Mouse (Mus musculus) ES-E14 (cell line): ENCODE results near the gene H2-Aa. TPM values are rescaled to one million over a fixed set of nuclear protein-coding genes. Genes with fewer than 3 reads are reported as not detected.

Experiments used
- DNase-seq: peaks from one replicate; pipeline ENCODE4 v3.0.0-alpha.2; 2013; ENCODE audit warnings: low read depth, low spot score
- H3K27ac ChIP-seq: 2 replicates; pipeline ENCODE4 v1.5.1; 2012; ENCODE audit warnings: low read depth, mild to moderate bottlenecking, low read length, moderate library complexity, mixed read lengths; ENCODE audit not compliant: poor library complexity, insufficient read depth, severe bottlenecking
- H3K36me3 ChIP-seq: 2 replicates; pipeline ENCODE4 v1.6.1; 2012; ENCODE audit warnings: mild to moderate bottlenecking, low read length, moderate library complexity, mixed read lengths; ENCODE audit not compliant: control insufficient read depth, poor library complexity, insufficient read depth, severe bottlenecking
- H3K4me1 ChIP-seq, 2 experiments: fragments of 150-350 bp in 1 of 2; sonication (generic) in 1 of 2; 2 replicates each; pipeline ENCODE4 v1.6.1; 2012; ENCODE audit warnings: low read length in 2 of 2, mild to moderate bottlenecking in 1 of 2, mixed read lengths in 1 of 2; ENCODE audit not compliant: control insufficient read depth in 2 of 2, insufficient read depth in 2 of 2, poor library complexity in 1 of 2
- H3K4me3 ChIP-seq, 2 experiments: fragments of 150-350 bp in 1 of 2; sonication (generic) in 1 of 2; 2 replicates each; pipeline ENCODE4 v1.5.1; 2012; ENCODE audit warnings: low read length in 2 of 2, low read depth in 1 of 2, mild to moderate bottlenecking in 1 of 2, mixed read lengths in 1 of 2; ENCODE audit not compliant: insufficient read depth in 1 of 2, poor library complexity in 1 of 2, severe bottlenecking in 1 of 2
- H3K9ac ChIP-seq: 2 replicates; pipeline ENCODE4 v1.6.1; 2012; ENCODE audit warnings: low read depth, mild to moderate bottlenecking, low read length, mixed read lengths; ENCODE audit not compliant: poor library complexity, insufficient read depth, severe bottlenecking
- H3K9me3 ChIP-seq: fragments of 150-350 bp; sonication (generic); 2 replicates; pipeline ENCODE4 v1.6.1; 2012; ENCODE audit warnings: low read depth, mild to moderate bottlenecking, low read length; ENCODE audit not compliant: control insufficient read depth, insufficient read depth
- CHD2 ChIP-seq: IDR thresholded peaks from 2 replicates; pipeline ENCODE4 v1.6.1; 2014; ENCODE audit warnings: mild to moderate bottlenecking, low read depth, low read length, inconsistent platforms
- HCFC1 ChIP-seq: IDR thresholded peaks from 2 replicates; pipeline ENCODE4 v1.6.1; 2012; ENCODE audit warnings: low read length, inconsistent platforms, borderline replicate concordance; ENCODE audit not compliant: insufficient read depth
- MAFK ChIP-seq: IDR thresholded peaks from 2 replicates; pipeline ENCODE4 v1.6.1; 2014; ENCODE audit warnings: mild to moderate bottlenecking, low read depth, low read length, inconsistent platforms; ENCODE audit not compliant: insufficient read depth
- ZC3H11A ChIP-seq: IDR thresholded peaks from 2 replicates; pipeline ENCODE4 v1.6.1; 2012; ENCODE audit warnings: low read depth, mild to moderate bottlenecking, inconsistent platforms, low read length, borderline replicate concordance
- ZNF384 ChIP-seq: IDR thresholded peaks from 2 replicates; pipeline ENCODE4 v1.6.1; 2012; ENCODE audit warnings: low read depth, low read length, inconsistent platforms
- in situ Hi-C, 2 experiments: fragments of 600-800 bp; cut with MboI; formaldehyde crosslinking; loops; one replicate each; pipeline ENCODE4 v1.15.1; 2025; ENCODE audit warnings: low sequenced_read_pairs in 2 of 2, inconsistent platforms in 1 of 2; ENCODE audit not compliant: unreplicated experiment in 2 of 2
- total RNA-seq: library from RNA; depleted of rRNA; stranded (reverse); fragments of 300-350 nt; gene quantifications from 2 replicates; pipeline ENCODE4 v1.2.3, GENCODE M21; 2012

Gene H2-Aa
- total RNA-seq, 1 experiment: 1.6 TPM

GRCm38 (mm10) chr17:34260551-34260950, 27.1 kb downstream of the H2-Aa start:
- H3K4me1 ChIP-seq: peaks cover 0 to 2% of the 10 kb centered on the region in 2 experiments; a peak in 1 of 4 replicates
- no peak for TF ChIP-seq CHD2
- no peak for TF ChIP-seq MAFK
- TF ChIP-seq HCFC1: no peak
- TF ChIP-seq ZNF384: no peak
- TF ChIP-seq ZC3H11A: no peak
- H3K27ac ChIP-seq: no peak overlapping the region
- no peaks in the 10 kb centered on the region for H3K9me3 ChIP-seq
- DNase-seq: no peak
- H3K4me3 ChIP-seq: no peak overlapping the region
- no peaks in the 10 kb centered on the region for H3K36me3 ChIP-seq
- in situ Hi-C loops: no loop called here
- H3K9ac ChIP-seq: no peak overlapping the region

- Histone ChIP-seq H3K9me3 (no peaks in the 10 kb centered on the region), H3K4me1 (no peaks in the 10 kb centered on the region; a peak in 1 of 4 replicates), H3K4me3 (no peak within 1 kb of the TSS), H3K9ac (no peak within 1 kb of the TSS), H3K27ac (no peak within 1 kb of the TSS), H3K36me3 (no peaks in the 10 kb centered on the region)
- TF ChIP-seq CHD2 (peak; percentile 95), ZNF384 (no peak), ZC3H11A (no peak), HCFC1 (no peak), MAFK (no peak)
- DNase-seq: no peak
- in situ Hi-C loops: no loop called here
Observed at GRCm38 (mm10) chr17:34257594-34258375, 29.8 kb downstream of the H2-Aa start, which contains the start of gene H2-Ab1. H2-Ab1 (plus strand) TSS chr17:34257689.

GRCm38 (mm10) chr17:34256501-34256900, 31.1 kb downstream of the H2-Aa start:
- TF ChIP-seq MAFK: no peak
- TF ChIP-seq CHD2: no peak
- TF ChIP-seq ZC3H11A: no peak
- no peak for TF ChIP-seq HCFC1
- TF ChIP-seq ZNF384: no peak
- in situ Hi-C loops: no loop called here

GRCm38 (mm10) chr17:34251666-34252065, 36.0 kb downstream of the H2-Aa start:
- no peak overlapping the region for H3K4me3 ChIP-seq
- no peaks in the 10 kb centered on the region for H3K9me3 ChIP-seq
- no peak overlapping the region for H3K9ac ChIP-seq
- no peaks in the 10 kb centered on the region for H3K36me3 ChIP-seq
- in situ Hi-C loops: no loop called here
- no peak for DNase-seq
- no peak overlapping the region for H3K27ac ChIP-seq
- TF ChIP-seq CHD2 (no peak), MAFK (no peak), ZC3H11A (no peak), HCFC1 (no peak), ZNF384 (no peak)
- H3K4me1 ChIP-seq: no peaks in the 10 kb centered on the region

More at GRCm38 (mm10) chr17:34256501-34256900, 31.1 kb downstream of the H2-Aa start:
- H3K4me3 ChIP-seq: no peak overlapping the region
- no peaks in the 10 kb centered on the region for H3K36me3 ChIP-seq
- H3K9me3 ChIP-seq: no peaks in the 10 kb centered on the region
- no peak overlapping the region for H3K9ac ChIP-seq
- no peaks in the 10 kb centered on the region for H3K4me1 ChIP-seq
- DNase-seq: no peak
- no peak overlapping the region for H3K27ac ChIP-seq
